Mouse (Mus musculus) intestine, embryonic 14.5 days (tissue): Measurements from ENCODE around the gene Wdr54. TPM values are rescaled to one million over a fixed set of nuclear protein-coding genes. Genes with fewer than 3 reads are reported as not detected.

Experiments used
- ATAC-seq: fragments of 200-750 bp; cut with Nextera tagmentation; replicated peaks from 2 replicates; pipeline ENCODE4 v1.8.0; 2017; ENCODE audit warnings: low read depth, moderate number of reproducible peaks, moderate TSS enrichment, moderate library complexity; ENCODE audit not compliant: low FRiP score, low TSS enrichment
- DNase-seq: peaks from one replicate; pipeline ENCODE4 v3.0.0-alpha.2; 2018; ENCODE audit warnings: low spot score
- H3K27ac ChIP-seq: fragments of 300-500 bp; sonication (generic); 2 replicates; pipeline ENCODE4 v1.5.1; 2014; ENCODE audit warnings: low read depth, mild to moderate bottlenecking, control low read depth
- H3K27me3 ChIP-seq: fragments of 300-500 bp; sonication (generic); replicated peaks from 2 replicates; pipeline ENCODE4 v1.6.1; 2014; ENCODE audit warnings: low read length, control low read depth; ENCODE audit not compliant: control insufficient read depth, insufficient read depth
- H3K36me3 ChIP-seq: fragments of 300-500 bp; sonication (generic); 2 replicates; pipeline ENCODE4 v1.6.1; 2014; ENCODE audit warnings: low read length, control low read depth; ENCODE audit not compliant: control insufficient read depth, insufficient read depth
- H3K4me1 ChIP-seq: fragments of 300-500 bp; sonication (generic); replicated peaks from 2 replicates; pipeline ENCODE4 v1.6.1; 2014; ENCODE audit warnings: low read length, control low read depth, mixed read lengths; ENCODE audit not compliant: control insufficient read depth, insufficient read depth
- H3K4me2 ChIP-seq: fragments of 300-500 bp; sonication (generic); 2 replicates; pipeline ENCODE4 v1.6.1; 2014; ENCODE audit warnings: low read length
- H3K4me3 ChIP-seq: fragments of 300-500 bp; sonication (generic); 2 replicates; pipeline ENCODE4 v1.5.1; 2014; ENCODE audit warnings: low read depth, low read length, control low read depth, mixed read lengths
- H3K9ac ChIP-seq: fragments of 300-500 bp; sonication (generic); 2 replicates; pipeline ENCODE4 v1.6.1; 2014; ENCODE audit warnings: mild to moderate bottlenecking, low read length
- H3K9me3 ChIP-seq: fragments of 300-500 bp; sonication (generic); 2 replicates; pipeline ENCODE4 v1.6.1; 2016; ENCODE audit warnings: low read length, control low read depth; ENCODE audit not compliant: control insufficient read depth
- WGBS: fragments of 180-500 bp; shearing (Covaris S2); extraction: QIAGEN DNeasy Blood & Tissue Kit; methylation state at CpG from one replicate; pipeline ENCODE4 v1.1.7; 2014; 5-methylcytosine and 5-hydroxymethylcytosine counted together
- polyA plus RNA-seq: library from polyadenylated mRNA; unstranded; fragments of >200 nt; fragmentation: Nextera tagmentation; extraction: Ambion mirVana; gene quantifications from 2 replicates; pipeline ENCODE4 v1.2.1, GENCODE M21; 2014

The Wdr54 gene
- 4.3 and 6.4 TPM in 2 replicates for polyA plus RNA-seq

- Histone ChIP-seq H3K9ac (peak within 1 kb of the TSS; percentile 49), H3K9me3 (no peaks in the 10 kb centered on the region), H3K36me3 (peaks cover 12% of the 10 kb centered on the region; the same call in 1 of the 2 replicates), H3K4me3 (peak within 1 kb of the TSS; percentile 52), H3K27ac (no peak within 1 kb of the TSS), H3K4me1 (peaks cover 6% of the 10 kb centered on the region), H3K4me2 (peak within 1 kb of the TSS; percentile 84), H3K27me3 (peaks cover 13% of the 10 kb centered on the region)
- peak; percentile 86 for DNase-seq
- ATAC-seq, result peak; percentile 84
- 2% methylated on average over 32 of the region's 32 CpGs for WGBS
Observed at GRCm38 (mm10) chr6:83156259-83156684, at the start of gene Wdr54, which contains the start of gene 1700003E16Rik. Gene Wdr54 (minus strand): TSS chr6:83156397. Gene 1700003E16Rik (plus strand): TSS chr6:83156404.

- Histone ChIP-seq H3K4me1 (no peaks in the 10 kb centered on the region), H3K9ac (no peak overlapping the region), H3K36me3 (peaks cover 4% of the 10 kb centered on the region), H3K9me3 (no peaks in the 10 kb centered on the region), H3K4me3 (no peak overlapping the region), H3K27me3 (no peaks in the 10 kb centered on the region), H3K4me2 (no peak overlapping the region), H3K27ac (no peak overlapping the region)
- ATAC-seq (no peak), DNase-seq (no peak)
- WGBS, result 85% methylated on average over 3 of the region's 3 CpGs
Observed at GRCm38 (mm10) chr6:83205851-83206250, 49.7 kb upstream of the Wdr54 start.

- H3K36me3 ChIP-seq, result peaks cover 27% of the 10 kb centered on the region
Observed at GRCm38 (mm10) chr6:83203320-83203719, 47.1 kb upstream of the Wdr54 start.

GRCm38 (mm10) chr6:83197345-83198004 is 41.3 kb upstream of the Wdr54 start:
- Histone ChIP-seq H3K4me3 (no peak overlapping the region), H3K9me3 (no peaks in the 10 kb centered on the region), H3K4me2 (no peak overlapping the region), H3K4me1 (no peaks in the 10 kb centered on the region), H3K27ac (no peak overlapping the region), H3K36me3 (peaks cover 86% of the 10 kb centered on the region), H3K9ac (no peak overlapping the region), H3K27me3 (no peaks in the 10 kb centered on the region)
- no peak for DNase-seq
- WGBS, result 44% methylated on average over 15 of the region's 15 CpGs
- ATAC-seq, result no peak

More at GRCm38 (mm10) chr6:83203320-83203719, 47.1 kb upstream of the Wdr54 start:
- Histone ChIP-seq H3K27me3 (no peaks in the 10 kb centered on the region), H3K9ac (no peak overlapping the region), H3K4me3 (no peak overlapping the region), H3K27ac (no peak overlapping the region), H3K4me2 (no peak overlapping the region), H3K4me1 (no peaks in the 10 kb centered on the region), H3K9me3 (no peaks in the 10 kb centered on the region)
- DNase-seq (no peak), ATAC-seq (no peak)
- WGBS, result 82% methylated on average over 4 of the region's 4 CpGs

- no peaks in the 10 kb centered on the region for H3K27me3 ChIP-seq
- no peak overlapping the region for H3K4me3 ChIP-seq
- H3K36me3 ChIP-seq, result peaks cover 100% of the 10 kb centered on the region
- no peak overlapping the region for H3K9ac ChIP-seq
- H3K27ac ChIP-seq, result no peak overlapping the region
- no peak overlapping the region for H3K4me2 ChIP-seq
- 89% methylated on average over 7 of the region's 7 CpGs for WGBS
- no peak for ATAC-seq
- DNase-seq, result no peak
- H3K4me1 ChIP-seq, result no peaks in the 10 kb centered on the region
- H3K9me3 ChIP-seq, result no peaks in the 10 kb centered on the region
Observed at GRCm38 (mm10) chr6:83193571-83193970, 37.4 kb upstream of the Wdr54 start.

GRCm38 (mm10) chr6:83186946-83187345 is 30.7 kb upstream of the Wdr54 start:
- DNase-seq (no peak), ATAC-seq (no peak)
- Histone ChIP-seq H3K27me3 (no peaks in the 10 kb centered on the region), H3K4me1 (peaks cover 5% of the 10 kb centered on the region; the same call in 1 of the 2 replicates), H3K9me3 (no peaks in the 10 kb centered on the region), H3K4me2 (no peak overlapping the region), H3K4me3 (no peak overlapping the region), H3K9ac (no peak overlapping the region), H3K36me3 (peaks cover 62% of the 10 kb centered on the region), H3K27ac (no peak overlapping the region)
- WGBS, result 89% methylated on average over 2 of the region's 2 CpGs

- 13% methylated on average over 25 of the region's 25 CpGs for WGBS
- no peak overlapping the region; the same call in 1 of the 2 replicates for H3K9ac ChIP-seq
- 0 out of 2 replicates have a peak overlapping the region, but pooled peaks have one; percentile 22 for H3K27ac ChIP-seq
- H3K36me3 ChIP-seq, result peaks cover 54% of the 10 kb centered on the region
- H3K4me1 ChIP-seq, result peaks cover 5% of the 10 kb centered on the region; the same call in 1 of the 2 replicates
- peak; percentile 75 for DNase-seq
- H3K9me3 ChIP-seq, result no peaks in the 10 kb centered on the region
- H3K4me2 ChIP-seq, result peak overlapping the region; percentile 44
- peak overlapping the region; percentile 17; the same call in 1 of the 2 replicates for H3K4me3 ChIP-seq
- peak; percentile 91 for ATAC-seq
- no peaks in the 10 kb centered on the region for H3K27me3 ChIP-seq
Observed at GRCm38 (mm10) chr6:83185895-83186861, 30.0 kb upstream of the Wdr54 start.

GRCm38 (mm10) chr6:83184858-83185435 is 28.8 kb upstream of the Wdr54 start:
- Histone ChIP-seq H3K9ac (no peak overlapping the region), H3K27ac (no peak overlapping the region), H3K36me3 (peaks cover 42% of the 10 kb centered on the region), H3K4me3 (no peak overlapping the region), H3K4me1 (peaks cover 6% of the 10 kb centered on the region; the same call in 1 of the 2 replicates), H3K27me3 (no peaks in the 10 kb centered on the region), H3K9me3 (no peaks in the 10 kb centered on the region), H3K4me2 (no peak overlapping the region)
- DNase-seq (no peak), ATAC-seq (no peak)
- 91% methylated on average over 3 of the region's 3 CpGs for WGBS
